Mouse (Mus musculus): ENCODE measurements at regions not wholly inside any gene's neighbourhood (a gene's known extent, or its start where the extent isn't known, plus 50 kb on each side); places are given as distances from the start of the nearest gene placed in this dataset.

- no peak for DNase-seq (ENCODE audit: inconsistent age in 2 of 2, low spot score in 1 of 2)
Measured at GRCm38 (mm10) chr15:96944741-96945140, 111.0 kb downstream of the Slc38a4 start.

- DNase-seq (ENCODE audit: inconsistent age in 2 of 2, low spot score in 1 of 2): no peak
Measured at GRCm38 (mm10) chr15:96942651-96943050, 113.1 kb downstream of the Slc38a4 start.

- no peak for DNase-seq (ENCODE audit: inconsistent age in 2 of 2, low spot score in 1 of 2)
Measured at GRCm38 (mm10) chr15:96938406-96938805, 117.3 kb downstream of the Slc38a4 start.

GRCm38 (mm10) chr15:96937623-96938022, 118.1 kb downstream of the Slc38a4 start:
- DNase-seq (ENCODE audit: inconsistent age in 2 of 2, low spot score in 1 of 2): no peak

GRCm38 (mm10) chr15:96936705-96937346, 118.9 kb downstream of the Slc38a4 start:
- DNase-seq (ENCODE audit: inconsistent age in 2 of 2, low spot score in 1 of 2): peak; percentile 83 to 95

- DNase-seq (ENCODE audit: inconsistent age in 2 of 2, low spot score in 1 of 2): no peak
Measured at GRCm38 (mm10) chr15:96936216-96936615, 119.5 kb downstream of the Slc38a4 start.

- DNase-seq (ENCODE audit: inconsistent age in 2 of 2, low spot score in 1 of 2): no peak
Measured at GRCm38 (mm10) chr15:96933451-96933850, 122.3 kb downstream of the Slc38a4 start.

- DNase-seq (ENCODE audit: inconsistent age in 2 of 2, low spot score in 1 of 2): peak in 1 of 2 experiments; percentile 68
Measured at GRCm38 (mm10) chr15:96930531-96930930, 125.2 kb downstream of the Slc38a4 start.

GRCm38 (mm10) chr15:96929788-96930187, 126.0 kb downstream of the Slc38a4 start:
- DNase-seq (ENCODE audit: inconsistent age in 2 of 2, low spot score in 1 of 2): no peak

- no peak for DNase-seq (ENCODE audit: inconsistent age in 2 of 2, low spot score in 1 of 2)
Measured at GRCm38 (mm10) chr15:96928692-96929091, 127.1 kb downstream of the Slc38a4 start.

- DNase-seq (ENCODE audit: inconsistent age in 2 of 2, low spot score in 1 of 2): no peak
Measured at GRCm38 (mm10) chr15:96927674-96928073, 128.1 kb downstream of the Slc38a4 start.

GRCm38 (mm10) chr15:96926660-96927059, 129.1 kb downstream of the Slc38a4 start:
- no peak for DNase-seq (ENCODE audit: inconsistent age in 2 of 2, low spot score in 1 of 2)

GRCm38 (mm10) chr15:96916586-96916985, 139.2 kb downstream of the Slc38a4 start:
- no peak for DNase-seq (ENCODE audit: inconsistent age in 2 of 2, low spot score in 1 of 2)

- no peak for DNase-seq (ENCODE audit: inconsistent age in 2 of 2, low spot score in 1 of 2)
Measured at GRCm38 (mm10) chr15:96915544-96915943, 140.2 kb downstream of the Slc38a4 start.

- no peak for DNase-seq (ENCODE audit: inconsistent age in 2 of 2, low spot score in 1 of 2)
Measured at GRCm38 (mm10) chr15:96914988-96915387, 140.8 kb downstream of the Slc38a4 start.

- no peak for DNase-seq (ENCODE audit: inconsistent age in 2 of 2, low spot score in 1 of 2)
Measured at GRCm38 (mm10) chr15:96905520-96905919, 150.2 kb downstream of the Slc38a4 start.

GRCm38 (mm10) chr15:96903461-96903860, 152.3 kb downstream of the Slc38a4 start:
- DNase-seq (ENCODE audit: inconsistent age in 2 of 2, low spot score in 1 of 2): no peak

GRCm38 (mm10) chr15:96902781-96903180, 153.0 kb downstream of the Slc38a4 start:
- DNase-seq (ENCODE audit: inconsistent age in 2 of 2, low spot score in 1 of 2): no peak

GRCm38 (mm10) chr15:96901616-96902015, 154.1 kb downstream of the Slc38a4 start:
- DNase-seq (ENCODE audit: inconsistent age in 2 of 2, low spot score in 1 of 2): no peak

GRCm38 (mm10) chr15:96898285-96898684, 157.5 kb downstream of the Slc38a4 start:
- DNase-seq (ENCODE audit: inconsistent age in 2 of 2, low spot score in 1 of 2): no peak

GRCm38 (mm10) chr15:96884901-96885300, 170.9 kb downstream of the Slc38a4 start:
- DNase-seq (ENCODE audit: inconsistent age in 2 of 2, low spot score in 1 of 2): no peak

- DNase-seq (ENCODE audit: inconsistent age in 2 of 2, low spot score in 1 of 2): no peak
Measured at GRCm38 (mm10) chr15:96883754-96884153, 172.0 kb downstream of the Slc38a4 start.

GRCm38 (mm10) chr15:96882211-96882610, 173.5 kb downstream of the Slc38a4 start:
- DNase-seq (ENCODE audit: inconsistent age in 2 of 2, low spot score in 1 of 2): no peak

Measured in adrenal gland, adult (tissue).